Mouse (Mus musculus): Measurements from ENCODE around the gene Rbms2.

- TF ChIP-seq CTCF (IDR thresholded peaks at IDR 0.05; ENCODE audit: insufficient read depth, low read length) (no peak), POLR2A (IDR thresholded peaks at IDR 0.05; ENCODE audit: borderline replicate concordance, extremely low read depth, low read depth, low read length) (no peak)
Observed at GRCm38 (mm10) chr10:128177316-128177715, 2.8 kb downstream of the Rbms2 start.

All from lung, adult 2 months (tissue).